Mouse (Mus musculus): ENCODE results near the gene Dgat2.

DNA sequence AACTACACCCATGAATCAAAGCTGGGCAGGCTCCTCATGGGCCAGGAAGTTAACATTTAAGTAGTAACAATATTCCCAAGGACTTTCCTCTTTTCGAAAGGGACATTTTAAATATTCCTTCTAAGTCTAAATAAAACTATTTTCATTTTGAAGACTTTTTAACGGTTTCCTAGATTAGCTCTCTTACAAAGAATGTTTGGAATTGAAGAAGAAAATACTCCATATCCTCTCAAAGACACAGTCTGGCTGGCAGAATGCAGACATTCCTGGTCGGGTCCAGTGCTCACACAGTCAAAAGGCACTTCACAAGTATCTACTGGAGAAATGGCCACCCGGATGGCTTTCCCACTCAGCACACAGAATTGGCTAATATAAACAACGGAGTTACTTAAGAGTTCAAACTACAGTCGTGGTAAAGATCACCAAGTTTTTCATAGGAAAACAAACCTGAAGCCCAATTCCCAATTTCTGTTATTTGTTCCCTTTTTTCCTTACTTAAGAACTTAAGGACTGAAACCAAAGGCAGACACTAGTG is 50.6 kb downstream of the Dgat2 start:
- TF ChIP-seq CTCF (IDR thresholded peaks at IDR 0.05; ENCODE audit: low read depth, low read length) = no peak
- TF ChIP-seq EP300 (IDR thresholded peaks at IDR 0.05; ENCODE audit: insufficient read depth, low read depth, low read length) = no peak

Data from ES-Bruce4 (cell line).